Mouse (Mus musculus) kidney, adult 2 months (tissue): ENCODE measurements around the gene Med7. TPM values are rescaled to one million over a fixed set of nuclear protein-coding genes. Genes with fewer than 3 reads are reported as not detected.

Experiments
- DNase-seq: peaks from one replicate; pipeline ENCODE4 v3.0.0; 2021
- H3K27ac ChIP-seq: fragments of 200-500 bp; 2 replicates; pipeline ENCODE4 v1.5.1; 2012; ENCODE audit warnings: low read depth, low read length, control low read depth, inconsistent platforms; ENCODE audit not compliant: insufficient read depth
- H3K27me3 ChIP-seq: fragments of 200-500 bp; replicated peaks from 2 replicates; pipeline ENCODE4 v1.6.1; 2012; ENCODE audit warnings: mild to moderate bottlenecking, moderate library complexity, low read length, inconsistent platforms; ENCODE audit not compliant: control insufficient read depth, insufficient read depth
- H3K36me3 ChIP-seq: fragments of 200-500 bp; 2 replicates; pipeline ENCODE4 v1.6.1; 2012; ENCODE audit warnings: mild to moderate bottlenecking, moderate library complexity, low read length, inconsistent platforms; ENCODE audit not compliant: control insufficient read depth, insufficient read depth
- H3K4me1 ChIP-seq: fragments of 200-500 bp; 2 replicates; pipeline ENCODE4 v1.6.1; 2011; ENCODE audit warnings: low read length; ENCODE audit not compliant: control insufficient read depth, insufficient read depth
- H3K4me3 ChIP-seq: fragments of 200-500 bp; 2 replicates; pipeline ENCODE4 v1.5.1; 2011; ENCODE audit warnings: mild to moderate bottlenecking, low read depth, low read length, control low read depth; ENCODE audit not compliant: insufficient read depth
- CTCF ChIP-seq: fragments of 200-500 bp; conservative IDR thresholded peaks from 2 replicates; pipeline ENCODE4 v1.5.1; 2011; ENCODE audit warnings: low read depth, mild to moderate bottlenecking, control low read depth, low read length, moderate library complexity, mixed read lengths; ENCODE audit not compliant: insufficient read depth, insufficient read length
- POLR2A ChIP-seq: fragments of 200-500 bp; IDR thresholded peaks from one replicate; pipeline ENCODE4 v1.6.1; 2011; ENCODE audit warnings: low read depth, low read length, control low read depth
- WGBS: fragments of 180-500 bp; shearing (Covaris S2); methylation state at CpG from one replicate; pipeline ENCODE4 v1.1.7; 2018; 5-methylcytosine and 5-hydroxymethylcytosine counted together
- polyA plus RNA-seq: library from polyadenylated mRNA; depleted of rRNA; stranded (reverse); fragments of >200 nt; gene quantifications from 2 replicates; pipeline ENCODE4 v1.2.3, GENCODE M21; 2012

Med7 gene
- polyA plus RNA-seq, 1 experiment = 16.5 TPM

DNA sequence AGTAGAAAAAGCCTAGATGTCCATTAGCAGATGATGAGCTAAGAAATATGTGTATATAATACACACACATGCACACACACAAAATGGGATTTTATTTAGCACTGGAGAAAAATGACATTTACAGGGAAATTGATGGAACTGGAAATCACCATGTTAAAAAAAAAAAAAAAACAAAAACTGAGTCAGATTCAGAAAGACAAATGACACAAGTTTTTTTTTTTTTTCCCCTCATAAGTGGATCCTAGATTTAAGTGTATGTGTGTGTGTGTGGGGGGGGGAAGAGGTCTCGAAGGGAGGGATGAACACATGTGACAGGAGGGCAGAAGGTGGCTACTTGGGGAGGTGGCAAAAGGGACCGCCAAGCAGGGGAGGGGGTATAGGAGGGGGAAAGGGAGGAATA is 41.6 kb upstream of the Med7 start:
- H3K36me3 ChIP-seq = no peaks in the 10 kb centered on the region
- DNase-seq = no peak
- TF ChIP-seq POLR2A = no peak
- no peak for TF ChIP-seq CTCF
- no peaks in the 10 kb centered on the region for H3K27me3 ChIP-seq
- H3K4me3 ChIP-seq = no peak overlapping the region
- H3K4me1 ChIP-seq = no peaks in the 10 kb centered on the region
- H3K27ac ChIP-seq = no peak overlapping the region
- 71% methylated on average over 2 of the region's 2 CpGs for WGBS

GRCm38 (mm10) chr11:46395698-46396097 is 41.0 kb upstream of the Med7 start:
- no peaks in the 10 kb centered on the region for H3K4me1 ChIP-seq
- H3K27ac ChIP-seq = no peak overlapping the region
- no peak overlapping the region for H3K4me3 ChIP-seq
- TF ChIP-seq CTCF (no peak), POLR2A (no peak)
- H3K27me3 ChIP-seq = no peaks in the 10 kb centered on the region
- DNase-seq = no peak
- no peaks in the 10 kb centered on the region for H3K36me3 ChIP-seq
- WGBS = 92% methylated on average over 2 of the region's 2 CpGs

DNA sequence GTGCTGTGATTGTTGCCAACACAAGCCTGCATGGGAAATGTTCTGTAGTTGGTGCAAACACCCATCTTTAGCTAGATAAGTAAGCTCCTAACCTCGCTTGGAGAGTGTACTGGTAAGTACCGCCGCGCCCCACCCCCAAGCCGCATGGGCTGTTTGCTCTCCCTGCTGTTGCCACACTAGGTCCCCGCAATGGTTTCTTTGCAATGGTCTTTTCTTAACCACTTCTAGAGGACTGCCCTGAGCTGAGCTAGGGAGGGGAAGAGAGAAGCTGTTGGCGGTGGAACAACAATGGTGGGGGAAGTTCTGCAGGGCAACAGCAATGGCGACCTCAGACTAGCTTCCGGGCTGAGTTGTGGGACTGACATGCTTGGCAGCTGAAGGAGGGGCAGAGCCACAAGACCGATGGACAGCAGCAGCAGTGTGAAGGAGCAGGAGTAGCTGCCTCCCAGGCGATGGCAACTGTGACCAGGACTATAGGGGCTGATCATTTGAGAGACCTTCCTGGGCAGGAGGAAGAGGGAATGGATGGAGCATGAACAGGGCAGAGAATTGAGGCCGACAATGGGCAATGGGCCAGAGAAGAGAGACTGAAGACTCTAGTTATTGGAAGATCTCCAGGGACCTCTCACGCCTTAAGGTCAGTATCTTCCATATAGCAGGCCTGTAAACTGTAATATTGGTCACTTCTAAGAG is 40.4 kb upstream of the Med7 start, which contains the start of gene Fam71b:
Gene Fam71b, plus strand, starts transcription at position 393 of the 693 bp plus-strand sequence.
- 76% methylated on average over 13 of the region's 13 CpGs for WGBS
- Histone ChIP-seq H3K4me3 (no peak within 1 kb of the TSS), H3K36me3 (no peaks in the 10 kb centered on the region), H3K27ac (no peak within 1 kb of the TSS), H3K27me3 (no peaks in the 10 kb centered on the region), H3K4me1 (no peaks in the 10 kb centered on the region)
- TF ChIP-seq CTCF = no peak
- no peak for TF ChIP-seq POLR2A
- DNase-seq = no peak

DNA sequence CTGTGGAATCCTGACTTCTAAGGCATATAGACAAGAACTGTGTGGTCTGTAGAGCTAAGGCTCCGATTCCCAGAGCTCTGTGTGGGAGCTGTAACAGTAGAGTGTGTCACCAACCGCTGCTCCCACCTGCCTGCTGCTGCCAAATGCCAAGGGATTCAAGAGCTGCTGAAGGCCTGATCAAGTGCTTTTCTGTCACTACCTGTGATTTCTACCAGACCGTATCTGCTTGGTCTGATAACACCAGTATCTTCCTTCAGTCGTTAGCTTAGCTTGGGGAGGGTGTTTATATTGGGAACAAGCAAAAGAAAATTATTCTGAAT is 39.9 kb upstream of the Med7 start:
- Histone ChIP-seq H3K27ac (no peak overlapping the region), H3K27me3 (no peaks in the 10 kb centered on the region), H3K4me1 (no peaks in the 10 kb centered on the region), H3K4me3 (no peak overlapping the region), H3K36me3 (no peaks in the 10 kb centered on the region)
- TF ChIP-seq CTCF = no peak
- no peak for TF ChIP-seq POLR2A
- no peak for DNase-seq
- WGBS = 82% methylated on average over 4 of the region's 4 CpGs

DNA sequence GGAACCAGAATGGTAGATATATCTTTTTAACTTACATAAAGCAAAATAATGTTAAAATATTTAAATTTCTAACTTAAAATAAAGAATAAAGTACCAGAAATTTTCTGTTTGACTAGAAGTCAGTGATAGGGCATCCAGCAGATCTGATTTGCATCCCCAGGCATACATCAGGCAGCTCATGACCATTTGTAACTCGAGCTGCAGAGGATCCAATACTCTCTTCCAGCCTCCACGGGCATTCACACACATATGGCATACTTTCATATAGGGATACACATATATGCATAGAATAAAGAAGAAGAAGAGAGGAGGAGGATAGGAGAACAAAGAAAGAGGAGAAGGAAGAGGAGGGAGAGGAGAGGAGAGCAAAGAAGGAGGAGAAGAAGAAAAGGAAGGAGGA is 38.8 kb upstream of the Med7 start:
- no peak overlapping the region for H3K27ac ChIP-seq
- no peaks in the 10 kb centered on the region for H3K36me3 ChIP-seq
- TF ChIP-seq POLR2A (no peak), CTCF (no peak)
- no peaks in the 10 kb centered on the region for H3K27me3 ChIP-seq
- no peaks in the 10 kb centered on the region for H3K4me1 ChIP-seq
- DNase-seq = no peak
- no peak overlapping the region for H3K4me3 ChIP-seq
- WGBS = 58% methylated on average over 2 of the region's 2 CpGs

- no peaks in the 10 kb centered on the region for H3K4me1 ChIP-seq
- WGBS = 81% methylated on average over 4 of the region's 4 CpGs
- DNase-seq = no peak
- no peak for TF ChIP-seq POLR2A
- TF ChIP-seq CTCF = no peak
- H3K4me3 ChIP-seq = no peak overlapping the region
- no peaks in the 10 kb centered on the region for H3K36me3 ChIP-seq
- H3K27ac ChIP-seq = no peak overlapping the region
- H3K27me3 ChIP-seq = no peaks in the 10 kb centered on the region
Measured at GRCm38 (mm10) chr11:46398473-46398872, 38.3 kb upstream of the Med7 start.

- no peaks in the 10 kb centered on the region for H3K27me3 ChIP-seq
- no peaks in the 10 kb centered on the region for H3K4me1 ChIP-seq
- no peak for DNase-seq
- TF ChIP-seq CTCF = no peak
- TF ChIP-seq POLR2A = no peak
- H3K27ac ChIP-seq = no peak overlapping the region
- 75% methylated on average over 5 of the region's 5 CpGs for WGBS
- no peak overlapping the region for H3K4me3 ChIP-seq
- no peaks in the 10 kb centered on the region for H3K36me3 ChIP-seq
Measured at GRCm38 (mm10) chr11:46398933-46399383, 37.8 kb upstream of the Med7 start.
